Mouse (Mus musculus): Measurements from ENCODE around the gene Hist3h2a. TPM values are rescaled to one million over a fixed set of nuclear protein-coding genes. Genes with fewer than 3 reads are reported as not detected.
A peak's percentile ranks its signal among the peaks of the same experiment; 100 is the strongest.
"Not testable (repeated sequence)": the region's sequence is repeated elsewhere in the genome, so short reads cannot be mapped to it uniquely, and the experiment has no call there.

Gene Hist3h2a
- polyA plus RNA-seq, 1 experiment from 2014 or later, result 152 TPM

GRCm38 (mm10) chr11:58954170-58954419, 390 bp upstream of the Hist3h2a start:
- H3K9me3 ChIP-seq (ENCODE audit: control insufficient read depth, low read length); H3K27me3 ChIP-seq (replicated peaks; ENCODE audit: control insufficient read depth, insufficient read depth, low read length); H3K36me3 ChIP-seq (ENCODE audit: control insufficient read depth, insufficient read depth): not testable (repeated sequence)
- WGBS, result under 1% methylated on average over 17 of the region's 17 CpGs
- H3K4me2 ChIP-seq (ENCODE audit: low read length), result peak overlapping the region; percentile 85
- peak overlapping the region; percentile 100 for H3K27ac ChIP-seq (ENCODE audit: low read length)
- H3K4me3 ChIP-seq (replicated peaks; ENCODE audit: low read length), result peak overlapping the region; percentile 99
- H3K4me1 ChIP-seq (replicated peaks; ENCODE audit: control insufficient read depth, insufficient read depth, low read length), result peaks cover 48% of the 10 kb centered on the region
- peak overlapping the region; percentile 96 for H3K9ac ChIP-seq (replicated peaks; ENCODE audit: low read depth, low read length)
- peak; percentile 9 for ATAC-seq

- Histone ChIP-seq H3K27ac (ENCODE audit: low read length) (peak overlapping the region; percentile 100), H3K9ac (replicated peaks; ENCODE audit: low read depth, low read length) (peak overlapping the region; percentile 95), H3K4me3 (replicated peaks; ENCODE audit: low read length) (peak overlapping the region; percentile 99), H3K4me2 (ENCODE audit: low read length) (peak overlapping the region; percentile 91), H3K4me1 (replicated peaks; ENCODE audit: control insufficient read depth, insufficient read depth, low read length) (peaks cover 58% of the 10 kb centered on the region), H3K36me3 (ENCODE audit: control insufficient read depth, insufficient read depth) (no peaks in the 10 kb centered on the region), H3K9me3 (ENCODE audit: control insufficient read depth, low read length) (no peaks in the 10 kb centered on the region), H3K27me3 (replicated peaks; ENCODE audit: control insufficient read depth, insufficient read depth, low read length) (no peaks in the 10 kb centered on the region)
- ATAC-seq, result peak; percentile 9
- WGBS, result under 1% methylated on average over 20 of the region's 20 CpGs
Measured at GRCm38 (mm10) chr11:58955143-58955867, 820 bp downstream of the Hist3h2a start.

GRCm38 (mm10) chr11:58955868-58956257, 1.4 kb downstream of the Hist3h2a start:
- H3K36me3 ChIP-seq (ENCODE audit: control insufficient read depth, insufficient read depth), result no peaks in the 10 kb centered on the region
- no peak for ATAC-seq
- H3K9ac ChIP-seq (replicated peaks; ENCODE audit: low read depth, low read length), result peak overlapping the region; percentile 95
- H3K9me3 ChIP-seq (ENCODE audit: control insufficient read depth, low read length), result no peaks in the 10 kb centered on the region
- no peak overlapping the region for H3K27ac ChIP-seq (ENCODE audit: low read length)
- H3K4me2 ChIP-seq (ENCODE audit: low read length), result peak overlapping the region; percentile 91
- peaks cover 57% of the 10 kb centered on the region for H3K4me1 ChIP-seq (replicated peaks; ENCODE audit: control insufficient read depth, insufficient read depth, low read length)
- peak overlapping the region; percentile 99 for H3K4me3 ChIP-seq (replicated peaks; ENCODE audit: low read length)
- 9% methylated on average over 8 of the region's 8 CpGs for WGBS
- H3K27me3 ChIP-seq (replicated peaks; ENCODE audit: control insufficient read depth, insufficient read depth, low read length), result no peaks in the 10 kb centered on the region

DNA sequence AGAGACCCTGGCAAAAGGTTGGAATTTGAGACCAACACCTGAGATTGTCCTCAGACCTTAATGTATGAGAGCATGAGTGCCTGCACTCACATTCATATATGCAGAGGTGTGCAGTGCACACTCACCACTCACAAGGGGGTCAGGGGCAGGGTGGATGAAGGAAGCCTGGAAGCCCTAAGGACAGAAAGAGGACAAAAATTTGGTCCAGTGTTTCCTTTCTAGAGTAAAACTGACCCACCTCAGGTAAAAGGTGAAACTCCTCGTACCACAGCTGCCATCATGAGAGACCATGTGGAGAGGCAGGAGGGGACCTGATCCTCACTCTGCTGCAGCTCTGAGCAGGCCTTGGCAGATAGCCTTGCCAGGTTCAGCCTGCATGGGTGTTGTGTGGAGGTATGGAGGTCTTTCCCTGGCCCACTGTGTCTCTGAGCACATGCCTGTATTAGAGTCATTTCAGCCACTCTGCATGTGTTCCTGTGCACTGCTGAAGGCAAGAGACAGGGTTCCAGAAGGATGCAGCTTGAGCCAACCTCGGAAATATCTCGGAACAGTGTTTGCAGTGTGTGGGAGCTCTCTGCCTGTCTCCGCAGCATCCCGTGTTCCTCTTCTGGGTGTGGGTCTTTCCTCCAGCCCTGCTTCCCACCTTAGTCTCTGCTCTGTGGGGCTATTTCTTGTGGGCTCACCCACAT, 2.9 kb downstream of the Hist3h2a start:
- no peak for ATAC-seq
- H3K27ac ChIP-seq (ENCODE audit: low read length), result peak overlapping the region; percentile 29
- WGBS, result 62% methylated on average over 5 of the region's 5 CpGs
- no peaks in the 10 kb centered on the region for H3K36me3 ChIP-seq (ENCODE audit: control insufficient read depth, insufficient read depth)
- peaks cover 43% of the 10 kb centered on the region for H3K4me1 ChIP-seq (replicated peaks; ENCODE audit: control insufficient read depth, insufficient read depth, low read length)
- no peaks in the 10 kb centered on the region for H3K9me3 ChIP-seq (ENCODE audit: control insufficient read depth, low read length)
- peak overlapping the region; percentile 95 for H3K9ac ChIP-seq (replicated peaks; ENCODE audit: low read depth, low read length)
- H3K27me3 ChIP-seq (replicated peaks; ENCODE audit: control insufficient read depth, insufficient read depth, low read length), result no peaks in the 10 kb centered on the region
- peak overlapping the region; percentile 99 for H3K4me3 ChIP-seq (replicated peaks; ENCODE audit: low read length)
- H3K4me2 ChIP-seq (ENCODE audit: low read length), result peak overlapping the region; percentile 91

- H3K36me3 ChIP-seq (ENCODE audit: control insufficient read depth, insufficient read depth), result no peaks in the 10 kb centered on the region
- 84% methylated on average over 6 of the region's 6 CpGs for WGBS
- H3K4me2 ChIP-seq (ENCODE audit: low read length), result peak overlapping the region; percentile 91
- no peak overlapping the region for H3K9ac ChIP-seq (replicated peaks; ENCODE audit: low read depth, low read length)
- no peaks in the 10 kb centered on the region for H3K9me3 ChIP-seq (ENCODE audit: control insufficient read depth, low read length)
- H3K4me3 ChIP-seq (replicated peaks; ENCODE audit: low read length), result 0 out of 2 replicates have a peak overlapping the region, but pooled peaks have one; percentile 13
- peaks cover 38% of the 10 kb centered on the region for H3K4me1 ChIP-seq (replicated peaks; ENCODE audit: control insufficient read depth, insufficient read depth, low read length)
- no peak for ATAC-seq
- H3K27me3 ChIP-seq (replicated peaks; ENCODE audit: control insufficient read depth, insufficient read depth, low read length), result no peaks in the 10 kb centered on the region
- H3K27ac ChIP-seq (ENCODE audit: low read length), result no peak overlapping the region
Measured at GRCm38 (mm10) chr11:58958536-58958935, 4.1 kb downstream of the Hist3h2a start.

DNA sequence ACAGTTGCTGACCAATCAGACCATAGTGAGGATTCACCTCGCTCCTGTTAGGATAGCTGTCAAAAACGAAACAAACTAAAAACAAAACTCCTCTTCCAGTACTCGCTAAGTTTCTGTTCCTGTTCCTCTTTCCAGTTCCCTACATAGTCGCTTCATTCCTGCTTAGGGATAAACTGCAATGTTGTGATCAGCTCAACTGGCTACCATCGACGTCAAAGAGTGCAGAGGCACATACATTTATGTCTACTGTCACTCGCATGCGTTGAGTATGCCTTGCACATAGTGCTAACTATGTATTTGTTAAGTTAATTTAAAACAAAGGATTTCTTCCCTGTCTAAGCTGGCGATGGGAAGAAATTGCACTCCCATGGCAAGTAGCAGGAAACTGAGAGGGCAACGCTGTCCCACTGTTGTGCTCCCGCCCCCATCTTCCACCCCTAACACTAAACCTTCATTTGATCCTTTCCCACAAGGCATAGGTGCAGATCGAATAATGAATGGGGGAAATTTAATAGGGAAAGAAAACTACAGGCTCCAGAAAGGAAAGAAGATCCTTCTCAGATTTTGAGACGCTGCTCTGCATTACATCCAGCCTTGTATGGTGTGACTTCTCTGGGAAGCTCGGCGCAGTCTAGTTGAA, 4.8 kb downstream of the Hist3h2a start:
- no peaks in the 10 kb centered on the region for H3K9me3 ChIP-seq (ENCODE audit: control insufficient read depth, low read length)
- H3K27ac ChIP-seq (ENCODE audit: low read length), result peak overlapping the region; percentile 77
- H3K4me1 ChIP-seq (replicated peaks; ENCODE audit: control insufficient read depth, insufficient read depth, low read length), result peaks cover 41% of the 10 kb centered on the region
- no peak for ATAC-seq
- 30% methylated on average over 15 of the region's 15 CpGs for WGBS
- H3K36me3 ChIP-seq (ENCODE audit: control insufficient read depth, insufficient read depth), result no peaks in the 10 kb centered on the region
- no peaks in the 10 kb centered on the region for H3K27me3 ChIP-seq (replicated peaks; ENCODE audit: control insufficient read depth, insufficient read depth, low read length)
- H3K4me3 ChIP-seq (replicated peaks; ENCODE audit: low read length), result peak overlapping the region; percentile 57
- peak overlapping the region; percentile 90 for H3K4me2 ChIP-seq (ENCODE audit: low read length)
- peak overlapping the region; percentile 71 for H3K9ac ChIP-seq (replicated peaks; ENCODE audit: low read depth, low read length)

DNA sequence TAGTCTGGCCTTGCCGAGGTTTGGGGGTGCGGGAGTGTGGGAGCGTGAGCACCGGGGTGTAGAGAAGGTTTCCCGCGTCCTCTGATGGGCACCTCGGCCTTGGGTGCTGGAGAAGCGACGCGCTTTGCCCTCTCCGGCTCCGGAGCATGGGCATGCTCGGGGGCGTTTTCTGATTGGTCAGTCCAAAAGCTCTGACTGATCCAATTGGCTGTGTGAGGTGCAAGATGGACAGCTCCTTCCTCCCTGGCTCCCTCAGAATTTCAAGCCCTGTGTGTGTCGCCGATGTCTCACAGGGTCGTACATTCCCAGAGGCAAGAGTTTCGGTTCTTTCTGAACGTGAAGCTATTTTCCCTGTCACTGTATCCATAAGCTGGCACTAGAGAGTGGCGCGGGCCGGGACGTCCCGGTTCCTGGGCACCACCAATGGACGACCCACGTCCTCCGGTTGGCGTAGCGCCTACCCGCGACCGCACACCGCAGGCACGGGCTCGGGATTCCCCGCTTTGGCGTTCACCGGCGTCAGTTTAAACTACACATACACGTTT, 5.5 kb downstream of the Hist3h2a start:
- peak; percentile 84 for ATAC-seq
- WGBS, result under 1% methylated on average over 40 of the region's 40 CpGs
- Histone ChIP-seq H3K9ac (replicated peaks; ENCODE audit: low read depth, low read length) (peak overlapping the region; percentile 71), H3K27ac (ENCODE audit: low read length) (peak overlapping the region; percentile 77), H3K36me3 (ENCODE audit: control insufficient read depth, insufficient read depth) (no peaks in the 10 kb centered on the region), H3K4me1 (replicated peaks; ENCODE audit: control insufficient read depth, insufficient read depth, low read length) (peaks cover 41% of the 10 kb centered on the region), H3K27me3 (replicated peaks; ENCODE audit: control insufficient read depth, insufficient read depth, low read length) (no peaks in the 10 kb centered on the region), H3K4me2 (ENCODE audit: low read length) (peak overlapping the region; percentile 90), H3K9me3 (ENCODE audit: control insufficient read depth, low read length) (no peaks in the 10 kb centered on the region), H3K4me3 (replicated peaks; ENCODE audit: low read length) (peak overlapping the region; percentile 57)

DNA sequence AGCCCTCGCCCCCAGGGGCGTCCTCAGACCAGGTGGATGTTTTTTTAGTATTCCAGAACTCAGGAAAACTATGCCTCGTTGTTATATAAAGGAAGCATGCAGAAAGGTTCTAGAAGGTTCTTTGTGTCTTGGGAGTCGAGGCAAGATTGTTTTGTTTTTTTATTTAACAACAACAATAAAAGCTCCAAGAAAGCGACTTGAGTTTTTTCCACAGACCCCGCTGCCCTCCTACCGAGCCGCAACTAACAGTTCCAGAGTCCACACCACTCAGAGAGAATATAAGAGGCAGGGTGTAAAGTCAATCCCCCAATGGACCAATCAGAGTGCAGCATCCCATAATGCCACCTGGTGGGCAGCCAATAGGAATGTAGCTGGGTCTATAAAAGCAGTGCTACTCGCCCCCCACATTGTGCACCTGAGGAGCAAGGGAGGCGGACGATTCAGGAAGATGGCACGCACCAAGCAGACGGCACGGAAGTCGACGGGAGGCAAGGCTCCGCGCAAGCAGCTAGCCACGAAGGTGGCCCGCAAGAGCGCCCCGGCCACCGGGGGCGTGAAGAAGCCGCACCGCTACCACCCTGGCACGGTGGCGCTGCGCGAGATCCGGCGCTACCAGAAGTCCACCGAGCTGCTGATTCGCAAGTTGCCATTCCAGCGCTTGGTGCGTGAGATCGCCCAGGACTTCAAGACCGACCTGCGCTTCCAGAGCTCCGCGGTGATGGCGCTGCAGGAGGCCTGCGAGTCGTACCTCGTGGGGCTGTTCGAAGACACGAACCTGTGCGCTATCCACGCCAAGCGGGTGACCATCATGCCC, 7.1 kb downstream of the Hist3h2a start:
- Histone ChIP-seq H3K27ac (ENCODE audit: low read length) (no peak overlapping the region), H3K36me3 (ENCODE audit: control insufficient read depth, insufficient read depth) (no peaks in the 10 kb centered on the region), H3K4me2 (ENCODE audit: low read length) (no peak overlapping the region), H3K4me1 (replicated peaks; ENCODE audit: control insufficient read depth, insufficient read depth, low read length) (peaks cover 36% of the 10 kb centered on the region), H3K27me3 (replicated peaks; ENCODE audit: control insufficient read depth, insufficient read depth, low read length) (no peaks in the 10 kb centered on the region), H3K4me3 (replicated peaks; ENCODE audit: low read length) (no peak overlapping the region), H3K9ac (replicated peaks; ENCODE audit: low read depth, low read length) (no peak overlapping the region), H3K9me3 (ENCODE audit: control insufficient read depth, low read length) (no peaks in the 10 kb centered on the region)
- no peak for ATAC-seq
- 67% methylated on average over 50 of the region's 50 CpGs for WGBS

DNA sequence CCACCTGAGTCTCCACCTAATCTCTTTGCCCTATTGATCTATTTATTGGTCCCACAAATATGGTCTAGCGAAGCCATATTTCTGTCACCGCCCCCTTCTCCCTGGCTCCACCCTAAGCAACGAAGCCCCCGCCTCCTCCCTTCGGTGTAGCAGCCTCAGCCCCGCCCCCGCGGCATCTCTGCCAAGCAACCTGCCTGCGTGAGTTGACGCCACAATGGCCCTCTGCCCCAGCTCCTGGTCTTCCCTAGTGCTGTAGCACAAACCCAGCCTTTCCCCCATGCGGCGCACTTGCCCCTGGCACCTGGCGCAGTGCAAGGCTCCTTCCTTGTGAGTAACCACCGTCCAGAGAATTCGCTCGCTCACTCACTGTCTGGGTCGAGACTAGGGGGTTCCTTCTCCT, 9.1 kb downstream of the Hist3h2a start:
- H3K27me3 ChIP-seq (replicated peaks; ENCODE audit: control insufficient read depth, insufficient read depth, low read length), result no peaks in the 10 kb centered on the region
- WGBS, result 36% methylated on average over 17 of the region's 17 CpGs

More for the DNA sequence above, 9.1 kb downstream of the Hist3h2a start:
- H3K9me3 ChIP-seq (ENCODE audit: control insufficient read depth, low read length), result no peaks in the 10 kb centered on the region
- no peak for ATAC-seq
- H3K4me1 ChIP-seq (replicated peaks; ENCODE audit: control insufficient read depth, insufficient read depth, low read length), result peaks cover 17% of the 10 kb centered on the region
- no peak overlapping the region for H3K4me2 ChIP-seq (ENCODE audit: low read length)
- H3K9ac ChIP-seq (replicated peaks; ENCODE audit: low read depth, low read length), result no peak overlapping the region
- H3K36me3 ChIP-seq (ENCODE audit: control insufficient read depth, insufficient read depth), result no peaks in the 10 kb centered on the region
- no peak overlapping the region for H3K27ac ChIP-seq (ENCODE audit: low read length)
- no peak overlapping the region for H3K4me3 ChIP-seq (replicated peaks; ENCODE audit: low read length)
